Mouse (Mus musculus) intestine, embryonic 14.5 days (tissue): ENCODE results near the gene Synm. TPM values are rescaled to one million over a fixed set of nuclear protein-coding genes. Genes with fewer than 3 reads are reported as not detected.

Source experiments
- ATAC-seq: fragments of 200-750 bp; cut with Nextera tagmentation; replicated peaks from 2 replicates; pipeline ENCODE4 v1.8.0; 2017; ENCODE audit warnings: low read depth, moderate number of reproducible peaks, moderate TSS enrichment, moderate library complexity; ENCODE audit not compliant: low FRiP score, low TSS enrichment
- DNase-seq: peaks from one replicate; pipeline ENCODE4 v3.0.0-alpha.2; 2018; ENCODE audit warnings: low spot score
- H3K27ac ChIP-seq: fragments of 300-500 bp; sonication (generic); 2 replicates; pipeline ENCODE4 v1.5.1; 2014; ENCODE audit warnings: low read depth, mild to moderate bottlenecking, control low read depth
- H3K27me3 ChIP-seq: fragments of 300-500 bp; sonication (generic); replicated peaks from 2 replicates; pipeline ENCODE4 v1.6.1; 2014; ENCODE audit warnings: low read length, control low read depth; ENCODE audit not compliant: control insufficient read depth, insufficient read depth
- H3K36me3 ChIP-seq: fragments of 300-500 bp; sonication (generic); 2 replicates; pipeline ENCODE4 v1.6.1; 2014; ENCODE audit warnings: low read length, control low read depth; ENCODE audit not compliant: control insufficient read depth, insufficient read depth
- H3K4me1 ChIP-seq: fragments of 300-500 bp; sonication (generic); replicated peaks from 2 replicates; pipeline ENCODE4 v1.6.1; 2014; ENCODE audit warnings: low read length, control low read depth, mixed read lengths; ENCODE audit not compliant: control insufficient read depth, insufficient read depth
- H3K4me2 ChIP-seq: fragments of 300-500 bp; sonication (generic); 2 replicates; pipeline ENCODE4 v1.6.1; 2014; ENCODE audit warnings: low read length
- H3K4me3 ChIP-seq: fragments of 300-500 bp; sonication (generic); 2 replicates; pipeline ENCODE4 v1.5.1; 2014; ENCODE audit warnings: low read depth, low read length, control low read depth, mixed read lengths
- H3K9ac ChIP-seq: fragments of 300-500 bp; sonication (generic); 2 replicates; pipeline ENCODE4 v1.6.1; 2014; ENCODE audit warnings: mild to moderate bottlenecking, low read length
- H3K9me3 ChIP-seq: fragments of 300-500 bp; sonication (generic); 2 replicates; pipeline ENCODE4 v1.6.1; 2016; ENCODE audit warnings: low read length, control low read depth; ENCODE audit not compliant: control insufficient read depth
- WGBS: fragments of 180-500 bp; shearing (Covaris S2); extraction: QIAGEN DNeasy Blood & Tissue Kit; methylation state at CpG from one replicate; pipeline ENCODE4 v1.1.7; 2014; 5-methylcytosine and 5-hydroxymethylcytosine counted together
- polyA plus RNA-seq: library from polyadenylated mRNA; unstranded; fragments of >200 nt; fragmentation: Nextera tagmentation; extraction: Ambion mirVana; gene quantifications from 2 replicates; pipeline ENCODE4 v1.2.1, GENCODE M21; 2014

Synm gene
- polyA plus RNA-seq, 1 experiment from 2014 or later: 2.3 TPM

- no peaks in the 10 kb centered on the region for H3K9me3 ChIP-seq
- no peak overlapping the region for H3K27ac ChIP-seq
- ATAC-seq (no peak), DNase-seq (no peak)
- peaks cover 29% of the 10 kb centered on the region for H3K36me3 ChIP-seq
- WGBS: 78% methylated on average over 3 of the region's 3 CpGs
- H3K4me2 ChIP-seq: no peak overlapping the region
- H3K4me1 ChIP-seq: no peaks in the 10 kb centered on the region
- H3K9ac ChIP-seq: no peak overlapping the region
- H3K4me3 ChIP-seq: no peak overlapping the region
- H3K27me3 ChIP-seq: no peaks in the 10 kb centered on the region
Observed at GRCm38 (mm10) chr7:67717520-67717919, 42.0 kb downstream of the Synm start.

GRCm38 (mm10) chr7:67716925-67717324 is 42.6 kb downstream of the Synm start:
- ATAC-seq (no peak), DNase-seq (no peak)
- Histone ChIP-seq H3K9me3 (no peaks in the 10 kb centered on the region), H3K9ac (no peak overlapping the region), H3K4me3 (no peak overlapping the region), H3K36me3 (peaks cover 34% of the 10 kb centered on the region), H3K4me1 (no peaks in the 10 kb centered on the region), H3K4me2 (no peak overlapping the region), H3K27ac (no peak overlapping the region), H3K27me3 (no peaks in the 10 kb centered on the region)
- WGBS: 86% methylated on average over 10 of the region's 10 CpGs

- peak; percentile 50; the same call in 1 of the 2 replicates for ATAC-seq
- H3K4me3 ChIP-seq: no peak overlapping the region
- H3K36me3 ChIP-seq: peaks cover 40% of the 10 kb centered on the region
- H3K27me3 ChIP-seq: no peaks in the 10 kb centered on the region
- WGBS: 73% methylated on average over 11 of the region's 11 CpGs
- H3K4me1 ChIP-seq: no peaks in the 10 kb centered on the region
- no peak overlapping the region for H3K4me2 ChIP-seq
- no peak overlapping the region for H3K9ac ChIP-seq
- no peak overlapping the region for H3K27ac ChIP-seq
- no peaks in the 10 kb centered on the region for H3K9me3 ChIP-seq
- no peak for DNase-seq
Observed at GRCm38 (mm10) chr7:67716213-67716878, 43.2 kb downstream of the Synm start.

DNA sequence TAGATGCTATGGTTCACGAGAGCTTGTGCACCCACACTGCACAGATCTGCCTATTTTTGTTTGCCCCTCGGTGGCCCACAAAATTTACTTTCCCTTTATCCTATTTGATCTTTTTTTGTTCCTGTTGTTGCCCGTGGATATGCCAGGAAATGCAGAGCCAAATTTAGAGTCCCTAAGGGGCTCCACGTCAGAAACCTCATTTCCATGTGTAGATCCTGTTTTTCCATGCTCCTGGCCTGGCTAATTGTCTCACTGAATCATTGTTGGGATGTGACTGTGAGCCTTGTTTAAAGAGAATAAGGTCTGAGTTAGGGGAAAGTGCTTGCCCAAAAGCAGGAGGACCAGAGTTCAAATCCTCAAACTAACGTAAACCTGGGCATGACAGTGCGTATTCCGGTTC is 44.4 kb downstream of the Synm start:
- Histone ChIP-seq H3K9ac (no peak overlapping the region), H3K4me3 (no peak overlapping the region), H3K36me3 (peaks cover 42% of the 10 kb centered on the region), H3K27me3 (no peaks in the 10 kb centered on the region), H3K9me3 (no peaks in the 10 kb centered on the region), H3K4me1 (no peaks in the 10 kb centered on the region), H3K27ac (no peak overlapping the region), H3K4me2 (no peak overlapping the region)
- WGBS: 80% methylated on average over 7 of the region's 7 CpGs
- no peak for ATAC-seq
- DNase-seq: no peak

- Histone ChIP-seq H3K36me3 (peaks cover 44% of the 10 kb centered on the region), H3K4me1 (no peaks in the 10 kb centered on the region; the same call in 1 of the 2 replicates), H3K4me3 (no peak overlapping the region), H3K9me3 (no peaks in the 10 kb centered on the region), H3K27ac (no peak overlapping the region), H3K27me3 (no peaks in the 10 kb centered on the region), H3K9ac (no peak overlapping the region), H3K4me2 (no peak overlapping the region)
- DNase-seq (peak; percentile 65), ATAC-seq (no peak)
- 75% methylated on average over 19 of the region's 19 CpGs for WGBS
Observed at GRCm38 (mm10) chr7:67713820-67714510, 45.6 kb downstream of the Synm start.

- ATAC-seq (no peak), DNase-seq (no peak)
- Histone ChIP-seq H3K4me2 (no peak overlapping the region), H3K27ac (no peak overlapping the region), H3K36me3 (peaks cover 53% of the 10 kb centered on the region), H3K4me3 (no peak overlapping the region), H3K9ac (no peak overlapping the region), H3K4me1 (no peaks in the 10 kb centered on the region; the same call in 1 of the 2 replicates), H3K27me3 (no peaks in the 10 kb centered on the region), H3K9me3 (no peaks in the 10 kb centered on the region)
- WGBS: 56% methylated on average over 7 of the region's 7 CpGs
Observed at GRCm38 (mm10) chr7:67710216-67710615, 49.3 kb downstream of the Synm start.

GRCm38 (mm10) chr7:67708160-67708559 is 51.4 kb downstream of the Synm start:
- H3K4me1 ChIP-seq: no peaks in the 10 kb centered on the region; the same call in 1 of the 2 replicates
- H3K27me3 ChIP-seq: no peaks in the 10 kb centered on the region
- no peak overlapping the region for H3K4me2 ChIP-seq
- H3K9ac ChIP-seq: no peak overlapping the region
- no peak overlapping the region for H3K4me3 ChIP-seq
- H3K27ac ChIP-seq: no peak overlapping the region
- ATAC-seq (no peak), DNase-seq (no peak)
- H3K9me3 ChIP-seq: no peaks in the 10 kb centered on the region
- H3K36me3 ChIP-seq: peaks cover 54% of the 10 kb centered on the region
- WGBS: 83% methylated on average over 6 of the region's 6 CpGs

GRCm38 (mm10) chr7:67701252-67701914 is 58.2 kb downstream of the Synm start:
- whole genome bisulfite sequencing: 61% methylated on average over 17 of the region's 17 CpGs
- Histone ChIP-seq H3K27me3 (no peaks in the 10 kb centered on the region), H3K36me3 (peaks cover 25% of the 10 kb centered on the region; the same call in 1 of the 2 replicates), H3K4me3 (no peak overlapping the region), H3K9me3 (no peaks in the 10 kb centered on the region), H3K9ac (no peak overlapping the region), H3K27ac (peak overlapping the region; percentile 64), H3K4me1 (0 out of 2 replicates have a peak, but pooled peaks cover 5% of the 10 kb centered on the region), H3K4me2 (no peak overlapping the region)
- ATAC-seq (no peak), DNase-seq (no peak)
